Mouse (Mus musculus): Measurements from ENCODE around the gene Serf2. TPM values are rescaled to one million over a fixed set of nuclear protein-coding genes. Genes with fewer than 3 reads are reported as not detected.
A peak's percentile ranks its signal among the peaks of the same experiment; 100 is the strongest.

Serf2 gene
- total RNA-seq, 2 experiments from 2014 or later: 375 to 398 TPM

DNA sequence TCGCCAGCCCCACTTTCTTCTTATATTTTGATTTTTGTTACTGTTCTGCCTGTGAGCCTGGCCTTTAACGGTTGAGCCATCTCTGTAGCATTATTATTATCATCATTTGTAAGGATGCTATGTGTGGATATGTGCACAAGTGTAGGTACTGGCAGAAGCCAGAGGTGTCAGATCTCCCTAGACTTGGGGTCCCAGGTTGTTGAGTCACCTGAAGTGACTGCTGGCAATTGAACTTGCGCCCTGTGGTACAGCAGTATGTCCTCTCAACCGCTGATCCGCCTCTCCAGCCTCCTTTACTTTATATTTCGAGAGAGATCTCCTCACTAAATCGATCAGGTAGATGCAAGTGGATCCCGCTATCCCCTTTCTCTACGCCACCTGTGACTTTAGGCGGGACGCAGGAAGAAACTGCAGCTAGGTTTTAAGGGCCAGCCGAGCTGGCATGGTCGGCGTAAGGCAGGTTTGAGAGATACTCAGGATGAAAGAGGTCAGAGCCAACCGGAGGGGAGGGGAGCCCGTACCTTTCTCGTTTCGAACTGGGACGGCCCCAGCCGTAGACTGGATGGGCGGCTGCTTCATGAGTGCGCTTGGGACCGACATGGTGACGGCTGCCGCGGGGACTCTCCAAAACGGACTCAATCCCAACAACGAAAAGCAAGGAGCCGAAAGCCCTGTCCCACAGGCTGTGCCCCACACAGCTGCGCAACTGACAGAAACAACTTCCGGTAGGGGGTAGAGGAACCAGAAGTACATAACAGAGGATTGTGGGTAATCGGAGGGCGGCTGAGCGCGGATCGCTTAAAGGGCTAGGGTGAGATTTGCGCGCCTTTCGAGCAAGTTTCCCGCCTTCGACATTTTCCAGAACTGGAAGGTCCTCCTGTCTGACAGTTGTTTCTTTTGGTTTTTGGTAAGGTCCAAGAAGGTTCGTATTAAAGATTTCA lies 57.2 kb downstream of the Serf2 start, which contains the start of the genes Mfap1a and Wdr76:
Mfap1a (minus strand) TSS at position 724 of the 941 bp plus-strand sequence.
Wdr76 (plus strand) TSS at position 782 of the 941 bp plus-strand sequence.
- peak; percentile 68 for DNase-seq

DNA sequence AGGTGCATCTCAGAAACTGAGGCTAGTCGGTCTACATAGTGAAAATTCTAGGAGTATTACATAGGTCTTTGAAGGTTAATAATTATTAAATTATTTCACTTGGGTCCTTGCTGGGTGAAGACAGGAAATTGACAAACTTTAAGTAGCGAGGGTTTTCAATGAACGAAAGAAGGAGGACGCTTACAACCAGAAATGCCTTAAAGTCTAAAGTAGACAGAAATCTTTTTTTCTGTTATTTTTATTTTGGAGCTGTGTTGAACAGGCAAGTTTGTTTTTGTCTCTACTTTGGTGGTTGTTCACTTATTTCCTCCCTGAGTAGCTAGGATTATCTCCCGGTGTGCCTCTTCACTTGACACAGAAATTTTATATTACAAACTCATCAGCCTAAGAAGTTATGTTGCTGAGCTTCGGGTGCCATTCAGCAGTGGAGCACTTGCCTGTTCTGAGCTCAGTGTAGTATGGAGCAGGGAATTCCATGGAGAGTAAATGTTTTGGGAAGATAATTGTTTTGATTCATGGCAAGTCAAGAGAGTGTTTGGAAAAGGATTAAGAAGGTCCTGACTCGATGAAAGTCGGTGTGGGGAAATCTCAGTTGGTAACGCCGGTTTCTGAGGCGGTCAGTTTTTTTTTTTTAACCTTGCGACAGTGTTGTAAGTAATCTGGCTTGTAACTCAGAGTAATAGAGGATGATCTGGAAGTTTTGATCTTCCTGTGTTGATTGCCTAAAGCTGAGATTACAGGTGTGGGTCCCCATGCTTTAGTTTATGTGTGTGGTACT lies 58.4 kb downstream of the Serf2 start:
- DNase-seq: no peak

Small RNA genes within 50 kb of the gene (microRNA-seq; reads per million reads assigned to microRNA genes)
- gene Gm22953: 0 to 0.25 reads per million in 2 experiments

Other genes starting within 250 kb of the Serf2 start
- 10 to 100 TPM; 20.4 to 26.7 TPM for gene Trp53bp1, start 177.8 kb upstream of the Serf2 start, total RNA-seq (2021)
- gene Map1a, start 159.6 kb upstream of the Serf2 start, total RNA-seq (2021): 10 to 100 TPM in 1 of 2 experiments, 1 to 10 TPM in 1; 9.3 to 11.7 TPM
- 10 to 100 TPM; 24.4 to 24.8 TPM for gene Ppip5k1, start 93.8 kb upstream of the Serf2 start, total RNA-seq (2021)
- gene Ckmt1, start 91.5 kb upstream of the Serf2 start, total RNA-seq (2021): under 1 TPM; 0.47 to 0.72 TPM
- not detected for gene Strc, start 62.0 kb upstream of the Serf2 start, total RNA-seq (2021)
- gene Pdia3, start 35.4 kb upstream of the Serf2 start, total RNA-seq (2021): 100 to 1,000 TPM; 106 to 133 TPM
- gene Catsper2, start 35.4 kb upstream of the Serf2 start, total RNA-seq (2021): 1 to 10 TPM; 1.7 to 2.0 TPM
- gene Ell3, start 4.9 kb upstream of the Serf2 start, total RNA-seq (2021): not detected
- 10 to 100 TPM; 23.1 to 30.5 TPM for gene Hypk, start 4.1 kb downstream of the Serf2 start, total RNA-seq (2021)
- gene Serinc4, start 7.6 kb downstream of the Serf2 start, total RNA-seq (2021): under 1 TPM in 1 of 2 experiments, not detected in 1; 0.21 TPM
- gene Mfap1b, start 24.9 kb downstream of the Serf2 start, total RNA-seq (2021): 10 to 100 TPM; 23.3 to 24.8 TPM
- 10 to 100 TPM; 18.1 to 19.1 TPM for gene Mfap1a, start 57.5 kb downstream of the Serf2 start, total RNA-seq (2021)
- 1 to 10 TPM; 2.5 to 3.7 TPM for gene Wdr76, start 57.5 kb downstream of the Serf2 start, total RNA-seq (2021)